Mouse (Mus musculus): ENCODE results near the gene Dguok. TPM values are rescaled to one million over a fixed set of nuclear protein-coding genes. Genes with fewer than 3 reads are reported as not detected.

Dguok gene
- polyA plus RNA-seq, 1 experiment from 2014 or later: 62.6 TPM

GRCm38 (mm10) chr6:83437225-83437624, 69.5 kb downstream of the Dguok start:
- 79% methylated on average over 3 of the region's 3 CpGs for WGBS
- no peak overlapping the region for H3K4me2 ChIP-seq (replicated peaks)
- no peaks in the 10 kb centered on the region for H3K27me3 ChIP-seq (replicated peaks)
- H3K9me3 ChIP-seq: no peaks in the 10 kb centered on the region
- no peak overlapping the region for H3K4me3 ChIP-seq
- no peak overlapping the region for H3K27ac ChIP-seq
- H3K9ac ChIP-seq: no peak overlapping the region
- H3K36me3 ChIP-seq: peaks cover 29% of the 10 kb centered on the region; the same call in 1 of the 2 replicates
- ATAC-seq (ENCODE audit: low FRiP score, low read depth): no peak
- peaks cover 68% of the 10 kb centered on the region for H3K4me1 ChIP-seq

DNA sequence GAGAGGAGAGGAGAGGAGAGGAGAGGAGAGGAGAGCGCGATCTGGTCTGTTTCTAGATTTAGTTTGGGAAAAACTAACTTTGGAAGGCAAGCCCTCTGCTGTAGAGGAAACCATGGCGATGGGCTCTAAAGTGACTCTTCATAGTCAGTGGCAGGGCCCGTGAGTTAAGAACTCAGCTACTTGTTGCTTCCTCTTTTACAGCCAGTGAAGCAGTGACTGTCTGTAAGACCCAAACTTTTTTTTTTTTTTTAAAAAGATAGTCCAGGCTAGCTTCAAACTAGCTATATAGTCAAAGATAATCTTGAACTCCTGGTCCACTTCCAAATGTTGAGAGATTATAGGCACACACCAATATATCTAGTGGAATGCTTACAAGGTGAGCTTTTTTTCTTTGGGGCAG, 70.2 kb downstream of the Dguok start:
- Histone ChIP-seq H3K4me3 (no peak overlapping the region), H3K27ac (no peak overlapping the region), H3K9ac (no peak overlapping the region), H3K27me3 (replicated peaks) (no peaks in the 10 kb centered on the region), H3K4me2 (replicated peaks) (no peak overlapping the region), H3K9me3 (no peaks in the 10 kb centered on the region), H3K36me3 (peaks cover 30% of the 10 kb centered on the region; the same call in 1 of the 2 replicates), H3K4me1 (peaks cover 62% of the 10 kb centered on the region)
- ATAC-seq (ENCODE audit: low FRiP score, low read depth): no peak
- WGBS: 81% methylated on average over 4 of the region's 4 CpGs

DNA sequence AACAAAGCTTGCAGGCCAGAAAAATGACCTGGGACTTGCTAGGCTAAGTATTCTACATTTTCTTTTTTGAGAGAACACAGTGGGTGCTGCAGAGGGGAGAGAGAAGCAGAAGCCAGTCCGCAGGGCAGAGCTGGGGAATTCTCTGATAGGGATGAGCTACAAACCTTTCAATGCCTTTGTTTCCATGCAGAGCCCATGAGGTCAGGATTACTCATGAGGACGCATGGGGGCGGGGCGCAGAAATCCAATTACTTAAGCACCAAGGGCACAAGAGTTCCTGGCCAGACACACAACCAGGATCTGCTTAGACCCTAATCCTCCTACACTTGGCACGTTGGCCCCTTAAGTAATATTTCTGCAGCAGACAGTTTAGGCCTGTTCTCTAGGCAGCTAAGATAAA, 71.6 kb downstream of the Dguok start:
- H3K9ac ChIP-seq: no peak overlapping the region
- no peak overlapping the region for H3K27ac ChIP-seq
- 42% methylated on average over 5 of the region's 5 CpGs for WGBS
- ATAC-seq (ENCODE audit: low FRiP score, low read depth): no peak
- H3K4me3 ChIP-seq: no peak overlapping the region
- H3K4me1 ChIP-seq: peaks cover 56% of the 10 kb centered on the region
- peaks cover 30% of the 10 kb centered on the region; the same call in 1 of the 2 replicates for H3K36me3 ChIP-seq
- H3K4me2 ChIP-seq (replicated peaks): 0 out of 2 replicates have a peak overlapping the region, but pooled peaks have one; percentile 1
- H3K9me3 ChIP-seq: no peaks in the 10 kb centered on the region
- no peaks in the 10 kb centered on the region for H3K27me3 ChIP-seq (replicated peaks)

GRCm38 (mm10) chr6:83433546-83433945, 73.2 kb downstream of the Dguok start:
- peaks cover 42% of the 10 kb centered on the region for H3K4me1 ChIP-seq
- no peaks in the 10 kb centered on the region for H3K27me3 ChIP-seq (replicated peaks)
- H3K27ac ChIP-seq: no peak overlapping the region
- WGBS: 86% methylated on average over 4 of the region's 4 CpGs
- ATAC-seq (ENCODE audit: low FRiP score, low read depth): no peak
- H3K9ac ChIP-seq: no peak overlapping the region
- no peak overlapping the region for H3K4me2 ChIP-seq (replicated peaks)
- H3K9me3 ChIP-seq: no peaks in the 10 kb centered on the region
- H3K4me3 ChIP-seq: no peak overlapping the region
- H3K36me3 ChIP-seq: peaks cover 24% of the 10 kb centered on the region; the same call in 1 of the 2 replicates

- H3K4me3 ChIP-seq: no peak overlapping the region
- peaks cover 42% of the 10 kb centered on the region for H3K4me1 ChIP-seq
- H3K9me3 ChIP-seq: no peaks in the 10 kb centered on the region
- H3K27ac ChIP-seq: no peak overlapping the region
- peaks cover 23% of the 10 kb centered on the region; the same call in 1 of the 2 replicates for H3K36me3 ChIP-seq
- whole genome bisulfite sequencing: 86% methylated on average over 7 of the region's 7 CpGs
- H3K9ac ChIP-seq: no peak overlapping the region
- no peak for ATAC-seq (ENCODE audit: low FRiP score, low read depth)
- H3K27me3 ChIP-seq (replicated peaks): no peaks in the 10 kb centered on the region
- no peak overlapping the region for H3K4me2 ChIP-seq (replicated peaks)
These were observed 73.8 kb downstream of the Dguok start for GRCm38 (mm10) chr6:83432966-83433365.

Other genes starting within 250 kb of the Dguok start
- gene Mthfd2, start 181.1 kb downstream of the Dguok start, polyA plus RNA-seq (2016; fragmentation: Nextera tagmentation; extraction: Ambion mirVana): 30.8 and 33.1 TPM in 2 replicates
- gene Mob1a, start 181.0 kb downstream of the Dguok start, polyA plus RNA-seq (2016; fragmentation: Nextera tagmentation; extraction: Ambion mirVana): 46.4 and 48.5 TPM in 2 replicates
- 92.1 and 93.5 TPM in 2 replicates for gene Bola3, start 157.8 kb downstream of the Dguok start, polyA plus RNA-seq (2016; fragmentation: Nextera tagmentation; extraction: Ambion mirVana)
- 59.8 and 64.5 TPM in 2 replicates for gene Tet3, start 47.9 kb downstream of the Dguok start, polyA plus RNA-seq (2016; fragmentation: Nextera tagmentation; extraction: Ambion mirVana)
- gene Actg2, start 29.3 kb upstream of the Dguok start, polyA plus RNA-seq (2016; fragmentation: Nextera tagmentation; extraction: Ambion mirVana): 1.3 and 2.0 TPM in 2 replicates
- 34.4 and 34.6 TPM in 2 replicates for gene Stambp, start 65.8 kb upstream of the Dguok start, polyA plus RNA-seq (2016; fragmentation: Nextera tagmentation; extraction: Ambion mirVana)
- gene Clec4f, start 149.2 kb upstream of the Dguok start, polyA plus RNA-seq (2016; fragmentation: Nextera tagmentation; extraction: Ambion mirVana): not detected in 2 replicates
- gene Cd207, start 170.9 kb upstream of the Dguok start, polyA plus RNA-seq (2016; fragmentation: Nextera tagmentation; extraction: Ambion mirVana): not detected in 2 replicates
- 0.15 TPM in 1 of 2 replicates, not detected in the other for gene Vax2, start 204.3 kb upstream of the Dguok start, polyA plus RNA-seq (2016; fragmentation: Nextera tagmentation; extraction: Ambion mirVana)
- not detected in 2 replicates for gene Atp6v1b1, start 236.0 kb upstream of the Dguok start, polyA plus RNA-seq (2016; fragmentation: Nextera tagmentation; extraction: Ambion mirVana)